Mouse (Mus musculus): ENCODE data around the gene Olfr666.

GRCm38 (mm10) chr7:104861381-104861780 is 34.4 kb downstream of the Olfr666 start:
- no peak for TF ChIP-seq CTCF (conservative IDR thresholded peaks at IDR 0.05; ENCODE audit: low read length)
- no peak for TF ChIP-seq NANOG (IDR thresholded peaks at IDR 0.05; ENCODE audit: borderline replicate concordance, low read length)
